Mouse (Mus musculus): ENCODE measurements at regions not wholly inside any gene's neighbourhood (a gene's known extent, or its start where the extent isn't known, plus 50 kb on each side); places are given as distances from the start of the nearest gene placed in this dataset.

DNA sequence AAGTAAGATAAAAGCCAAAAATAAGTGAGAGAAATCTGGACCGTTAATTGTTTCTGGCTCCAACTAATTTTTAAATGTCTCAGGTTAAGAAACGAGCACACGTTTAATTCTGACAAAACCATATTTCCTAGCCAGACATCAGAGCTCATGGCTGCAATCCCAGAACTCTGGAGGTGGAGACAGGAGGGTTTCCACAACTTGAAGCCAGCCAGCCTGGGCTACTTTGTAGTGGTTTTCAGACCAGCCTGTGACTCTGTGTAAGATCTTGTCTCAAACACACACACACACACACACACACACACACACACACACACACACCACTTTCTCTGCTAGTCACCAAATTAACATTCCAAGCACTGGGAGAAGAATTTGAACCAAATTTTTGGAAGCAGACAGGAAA, 174.2 kb downstream of the Efnb2 start:
- no peak for ATAC-seq (replicated peaks; ENCODE audit: poor library complexity, severe bottlenecking)

- no peak for ATAC-seq (replicated peaks; ENCODE audit: poor library complexity, severe bottlenecking)
These were observed 175.8 kb downstream of the Efnb2 start for GRCm38 (mm10) chr8:8485252-8485651.

DNA sequence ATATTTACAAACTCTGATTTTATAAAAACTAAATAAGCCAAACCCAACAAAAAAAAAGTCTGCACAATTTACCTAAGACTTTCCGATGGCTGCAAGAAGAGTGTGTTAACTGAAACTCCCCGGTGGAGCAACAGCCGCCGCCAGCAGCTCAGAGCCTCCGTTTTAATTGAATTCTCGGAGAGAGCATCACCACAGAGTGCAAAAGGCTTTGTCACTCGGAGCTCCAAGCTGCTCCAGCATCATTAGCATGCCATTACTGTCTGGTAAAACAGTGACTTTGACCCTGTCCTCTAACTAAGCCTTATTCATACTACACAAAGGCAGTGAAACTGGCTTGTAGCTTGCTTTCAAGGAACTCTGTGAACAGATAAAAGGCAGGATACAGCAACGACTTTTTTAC, 176.5 kb downstream of the Efnb2 start:
- ATAC-seq (replicated peaks; ENCODE audit: poor library complexity, severe bottlenecking), result no peak

DNA sequence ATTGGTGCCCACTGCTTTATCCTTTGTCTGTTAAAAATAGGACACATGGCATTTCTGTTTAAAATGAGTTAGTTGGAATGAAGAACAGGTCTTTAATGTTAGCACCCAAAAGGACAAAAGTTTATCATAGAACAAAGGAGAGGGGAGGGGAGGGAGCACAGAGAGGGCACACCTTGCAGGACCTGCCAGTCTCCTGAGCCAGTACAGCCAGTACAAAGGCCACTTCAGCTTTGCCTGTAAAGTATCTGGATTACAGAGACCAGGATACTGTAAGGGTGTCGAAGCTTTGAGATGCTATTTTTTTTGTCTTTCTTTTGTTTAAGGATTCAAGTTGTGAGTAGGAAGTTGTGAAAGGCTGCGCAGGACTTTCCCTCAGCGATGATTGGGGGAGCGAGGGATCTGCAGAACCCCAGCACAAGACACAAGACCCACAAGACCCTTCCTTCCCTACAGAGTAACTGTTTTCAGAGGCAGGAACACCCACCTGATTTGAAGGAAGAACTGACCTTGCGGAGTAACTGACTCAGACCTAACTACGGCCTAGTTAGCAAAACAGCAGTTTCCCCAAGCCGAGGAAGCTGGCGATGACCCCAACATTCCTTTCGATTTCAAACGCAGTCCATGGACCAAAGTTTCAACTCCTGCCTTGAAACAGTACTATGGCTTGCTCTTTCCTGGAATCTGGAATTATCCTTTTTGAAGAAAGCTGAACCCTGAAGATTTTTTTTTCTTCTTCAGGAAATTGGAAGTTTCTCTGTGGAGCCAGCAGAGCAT, 178.1 kb downstream of the Efnb2 start:
- no peak for ATAC-seq (replicated peaks; ENCODE audit: poor library complexity, severe bottlenecking)

DNA sequence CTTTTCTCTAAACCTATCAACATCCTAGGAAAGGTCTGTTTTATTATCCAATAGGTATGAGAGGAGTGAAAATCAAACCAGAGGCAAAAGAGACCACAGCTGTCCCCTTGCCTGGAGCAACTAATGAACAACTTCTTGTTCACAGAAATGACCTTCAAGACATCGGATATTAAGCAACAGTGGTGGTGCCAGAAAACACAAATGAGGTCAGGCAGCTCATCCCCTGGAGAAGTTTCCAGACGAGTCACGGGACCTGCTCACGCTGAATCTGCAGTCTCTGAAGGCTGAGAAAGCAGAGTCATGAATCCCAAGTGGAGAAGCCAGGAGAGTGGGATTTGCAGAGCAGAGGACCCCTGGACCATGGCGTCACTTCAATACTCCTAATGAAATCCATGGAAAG, 183.6 kb downstream of the Efnb2 start:
- no peak for ATAC-seq (replicated peaks; ENCODE audit: poor library complexity, severe bottlenecking)

GRCm38 (mm10) chr8:8468552-8468951, 192.5 kb downstream of the Efnb2 start:
- no peak for ATAC-seq (replicated peaks; ENCODE audit: poor library complexity, severe bottlenecking)

DNA sequence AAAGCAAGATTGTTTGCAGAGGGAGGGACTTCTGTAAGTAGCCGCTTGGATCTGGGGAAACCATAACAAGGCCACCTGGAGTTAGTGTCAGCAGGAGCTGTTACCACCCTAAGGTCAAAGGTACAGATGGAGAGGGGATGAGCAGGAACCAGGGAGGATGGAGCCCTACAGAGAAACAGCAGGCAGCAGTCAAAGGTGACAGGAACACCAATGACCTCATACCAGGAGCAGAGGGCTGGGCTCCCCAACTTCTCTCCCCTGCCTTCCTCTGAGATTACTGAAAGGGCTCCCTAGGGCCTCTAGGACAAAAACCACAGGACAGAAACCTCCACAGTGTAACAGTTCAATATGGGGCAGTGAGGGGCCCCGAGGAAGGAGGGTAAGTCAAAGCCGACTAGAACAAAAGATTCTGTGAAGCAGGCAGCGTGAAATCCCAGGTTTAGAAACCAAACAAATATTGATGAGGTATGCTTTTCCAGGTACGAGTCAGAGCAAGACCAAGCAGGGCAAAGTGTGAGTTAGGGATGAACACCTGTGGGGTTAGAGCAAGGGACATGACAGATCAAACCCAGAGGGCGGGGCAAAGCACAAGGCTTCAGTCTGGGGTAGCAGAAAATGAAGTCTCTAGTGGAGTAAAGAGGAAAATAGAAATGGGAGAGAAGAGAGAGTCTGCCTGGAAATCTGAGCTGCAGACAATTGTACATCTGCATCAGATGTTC, 194.4 kb downstream of the Efnb2 start:
- no peak for ATAC-seq (replicated peaks; ENCODE audit: poor library complexity, severe bottlenecking)

DNA sequence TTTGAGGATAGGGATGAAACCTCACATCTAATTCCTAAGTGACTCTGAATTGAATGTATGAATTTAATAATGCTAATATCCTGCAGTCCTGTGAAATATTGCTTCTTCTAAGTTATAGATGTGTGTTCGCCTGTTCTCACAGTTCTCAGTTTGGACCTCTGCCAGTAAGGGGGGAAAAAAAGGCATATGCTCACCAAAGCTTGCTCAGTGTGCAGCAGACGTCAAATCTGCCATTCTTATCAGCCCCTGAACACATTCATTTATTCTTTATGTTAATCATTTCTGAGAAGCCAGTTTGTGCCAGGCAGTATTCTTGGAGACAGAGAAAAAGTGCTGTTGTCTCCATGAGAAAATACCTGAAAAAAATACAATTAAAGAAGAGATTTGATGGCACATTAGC, 198.6 kb downstream of the Efnb2 start:
- no peak for ATAC-seq (replicated peaks; ENCODE audit: poor library complexity, severe bottlenecking)

- ATAC-seq (replicated peaks; ENCODE audit: poor library complexity, severe bottlenecking), result no peak
These were observed 203.5 kb downstream of the Efnb2 start for GRCm38 (mm10) chr8:8457536-8457935.

GRCm38 (mm10) chr8:8453944-8454343, 207.1 kb downstream of the Efnb2 start:
- no peak for ATAC-seq (replicated peaks; ENCODE audit: poor library complexity, severe bottlenecking)

DNA sequence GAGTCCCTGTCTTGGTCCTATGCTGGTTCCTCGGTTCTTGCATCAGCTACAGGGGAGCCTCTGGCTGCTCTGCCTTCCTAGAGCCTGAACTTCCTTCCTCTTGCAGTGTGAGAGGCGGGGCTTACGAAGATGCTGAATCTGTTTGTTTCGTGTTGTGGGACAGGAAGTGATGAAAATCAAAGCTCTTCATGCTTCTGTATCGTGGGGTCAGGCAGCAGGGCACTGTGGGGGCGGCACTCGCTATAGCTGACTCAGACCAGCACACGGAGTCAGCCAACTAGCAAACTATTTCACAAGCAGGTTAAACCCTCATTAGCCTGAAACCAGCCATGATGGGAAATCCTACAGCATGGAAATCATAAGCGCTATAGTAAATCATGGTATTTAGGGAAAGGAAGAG, 208.8 kb downstream of the Efnb2 start:
- ATAC-seq (replicated peaks; ENCODE audit: poor library complexity, severe bottlenecking), result peak; percentile 44

GRCm38 (mm10) chr8:8448911-8449310, 212.1 kb downstream of the Efnb2 start:
- ATAC-seq (replicated peaks; ENCODE audit: poor library complexity, severe bottlenecking), result no peak

DNA sequence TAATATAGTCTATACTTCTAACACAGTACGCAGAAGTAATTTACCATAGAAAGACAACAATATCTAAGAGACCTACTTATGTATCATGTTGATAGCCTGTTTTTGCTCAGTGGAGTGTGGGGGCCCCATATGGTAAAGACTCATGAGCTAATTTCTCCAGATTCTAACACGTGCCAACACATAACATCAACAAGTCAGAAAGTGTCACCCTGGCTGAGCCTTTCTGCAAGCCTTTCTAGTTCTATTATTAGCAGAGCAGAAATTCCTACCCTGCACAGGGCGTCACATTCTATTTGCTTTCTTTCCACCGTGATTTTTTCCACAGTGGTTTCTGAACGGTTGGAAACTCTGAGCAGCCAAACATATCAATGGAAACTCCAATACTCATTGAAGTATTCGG, 219.5 kb downstream of the Efnb2 start:
- ATAC-seq (replicated peaks; ENCODE audit: poor library complexity, severe bottlenecking), result no peak

GRCm38 (mm10) chr8:8440903-8441302, 220.1 kb downstream of the Efnb2 start:
- ATAC-seq (replicated peaks; ENCODE audit: poor library complexity, severe bottlenecking), result peak; percentile 33

DNA sequence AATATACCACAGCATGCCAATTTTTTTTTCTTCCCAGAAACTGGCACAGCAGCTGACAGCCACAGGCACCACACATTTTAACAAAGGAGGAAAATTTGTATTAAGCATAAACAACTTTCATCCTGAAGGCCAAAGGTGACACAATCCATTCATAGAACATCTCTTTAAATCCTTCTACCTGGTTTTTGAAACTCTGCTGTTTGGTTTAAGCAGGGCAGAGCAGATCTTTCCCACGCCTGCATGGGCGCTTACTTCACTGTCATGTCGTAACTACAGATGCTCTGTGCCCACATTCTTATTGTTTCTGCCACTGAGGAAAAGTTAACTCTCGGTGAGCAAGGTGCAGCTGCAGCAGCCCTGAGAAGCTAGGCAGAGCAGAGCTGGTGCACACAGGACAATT, 234.8 kb downstream of the Efnb2 start:
- no peak for ATAC-seq (replicated peaks; ENCODE audit: poor library complexity, severe bottlenecking)

DNA sequence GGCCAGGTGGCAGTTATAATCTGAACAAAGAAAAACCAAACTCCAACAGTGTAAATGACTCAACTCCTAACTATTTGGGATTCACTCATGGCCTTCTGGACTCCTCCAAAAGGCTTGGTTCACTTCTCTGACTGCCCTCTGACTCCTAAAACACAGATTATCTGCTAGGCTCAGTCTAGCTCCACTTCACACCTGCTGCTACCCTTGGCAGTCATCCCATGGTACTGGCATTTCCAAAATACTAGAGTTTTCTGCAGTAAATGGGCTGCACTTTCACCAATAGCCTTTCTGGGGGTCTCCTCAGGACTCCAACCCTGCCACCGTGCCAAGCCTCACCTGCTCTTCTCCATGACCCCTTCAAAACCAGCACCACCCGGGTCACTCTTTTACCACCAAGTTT, 237.6 kb downstream of the Efnb2 start:
- ATAC-seq (replicated peaks; ENCODE audit: poor library complexity, severe bottlenecking), result no peak

- no peak for ATAC-seq (replicated peaks; ENCODE audit: poor library complexity, severe bottlenecking)
These were observed 239.3 kb downstream of the Efnb2 start for GRCm38 (mm10) chr8:8421713-8422112.

- no peak for ATAC-seq (replicated peaks; ENCODE audit: poor library complexity, severe bottlenecking)
These were observed 241.4 kb downstream of the Efnb2 start for GRCm38 (mm10) chr8:8419360-8420330.

DNA sequence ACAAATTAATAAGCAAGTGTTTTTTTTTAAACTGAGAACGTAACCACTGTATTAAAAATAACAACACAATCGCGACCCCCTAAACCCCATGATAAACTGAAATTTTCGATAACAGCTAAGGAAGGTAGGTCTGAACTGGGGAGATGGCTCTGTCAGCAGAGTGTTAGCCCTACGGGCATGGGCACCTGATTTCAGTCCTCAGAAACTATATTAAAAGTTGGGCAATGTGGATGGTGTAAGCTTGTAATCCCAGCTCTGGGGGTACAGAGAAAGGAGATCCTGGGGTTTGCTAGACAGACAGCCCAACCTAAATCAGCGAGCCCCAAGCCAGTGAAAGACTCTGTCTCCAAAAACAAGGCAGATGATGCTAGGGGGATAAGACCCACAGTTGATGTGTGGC, 242.1 kb downstream of the Efnb2 start:
- ATAC-seq (replicated peaks; ENCODE audit: poor library complexity, severe bottlenecking), result no peak

DNA sequence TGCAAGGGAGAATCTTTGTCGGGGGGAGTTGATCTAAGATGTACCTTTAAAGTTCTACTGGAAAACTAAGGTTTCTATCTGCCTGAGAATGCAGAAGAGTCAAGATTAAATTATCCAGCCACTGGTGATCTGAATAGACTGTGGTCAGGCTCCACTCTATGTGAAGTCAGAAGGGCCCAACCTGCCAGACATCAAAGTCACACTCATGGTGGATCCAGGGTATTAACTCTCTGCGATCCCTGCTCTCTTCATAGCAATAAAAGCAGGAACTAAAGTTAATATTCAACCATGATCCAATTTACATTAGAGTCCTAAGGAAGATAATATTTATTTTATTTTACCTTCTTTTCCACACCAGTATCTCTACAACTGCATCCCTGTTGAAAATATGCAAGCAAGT, 242.5 kb downstream of the Efnb2 start:
- ATAC-seq (replicated peaks; ENCODE audit: poor library complexity, severe bottlenecking), result no peak
